Mouse (Mus musculus) embryonic facial prominence, embryonic 10.5 days (tissue): ENCODE measurements around the gene Rnf222. TPM values are rescaled to one million over a fixed set of nuclear protein-coding genes. Genes with fewer than 3 reads are reported as not detected.

Experiments used
- DNase-seq: peaks from one replicate; pipeline ENCODE4 v3.0.0-alpha.2; 2017; ENCODE audit warnings: low spot score
- H3K27ac ChIP-seq: fragments of 300-500 bp; sonication (generic); replicated peaks from 2 replicates; pipeline ENCODE4 v1.5.1; 2016; ENCODE audit warnings: mild to moderate bottlenecking
- H3K27me3 ChIP-seq: fragments of 300-500 bp; sonication (generic); replicated peaks from 2 replicates; pipeline ENCODE4 v1.6.1; 2016; ENCODE audit warnings: low read depth, mild to moderate bottlenecking; ENCODE audit not compliant: poor library complexity, severe bottlenecking
- H3K36me3 ChIP-seq: fragments of 300-500 bp; sonication (generic); replicated peaks from 2 replicates; pipeline ENCODE4 v1.6.1; 2016; ENCODE audit warnings: mild to moderate bottlenecking, moderate library complexity
- H3K4me1 ChIP-seq: fragments of 300-500 bp; sonication (generic); 2 replicates; pipeline ENCODE4 v1.6.1; 2016
- H3K4me3 ChIP-seq: fragments of 300-500 bp; sonication (generic); 2 replicates; pipeline ENCODE4 v1.5.1; 2016; ENCODE audit warnings: mild to moderate bottlenecking, moderate library complexity
- H3K9me3 ChIP-seq: fragments of 300-500 bp; sonication (generic); 2 replicates; pipeline ENCODE4 v1.6.1; 2016; ENCODE audit warnings: mild to moderate bottlenecking
- WGBS: fragments of 180-500 bp; shearing (Covaris S2); methylation state at CpG from one replicate; pipeline ENCODE4 v1.1.7; 2016; 5-methylcytosine and 5-hydroxymethylcytosine counted together
- polyA plus RNA-seq: library from polyadenylated mRNA; unstranded; fragments of >200 nt; fragmentation: Nextera tagmentation; extraction: Ambion mirVana; gene quantifications from 2 replicates; pipeline ENCODE4 v1.2.1, GENCODE M21; 2016

The Rnf222 gene
- polyA plus RNA-seq, 1 experiment from 2014 or later, result not detected

- H3K27ac ChIP-seq, result no peak overlapping the region
- H3K9me3 ChIP-seq, result no peaks in the 10 kb centered on the region
- H3K27me3 ChIP-seq, result no peaks in the 10 kb centered on the region
- no peak overlapping the region for H3K4me3 ChIP-seq
- no peaks in the 10 kb centered on the region for H3K36me3 ChIP-seq
- 66% methylated on average over 9 of the region's 9 CpGs for WGBS
- DNase-seq, result no peak
- H3K4me1 ChIP-seq, result 0 out of 2 replicates have a peak, but pooled peaks cover 3% of the 10 kb centered on the region
Measured at GRCm38 (mm10) chr11:68864544-68865189, 23.7 kb upstream of the Rnf222 start.

GRCm38 (mm10) chr11:68871277-68871676, 17.1 kb upstream of the Rnf222 start:
- 91% methylated on average over 9 of the region's 9 CpGs for WGBS
- DNase-seq, result no peak
- Histone ChIP-seq H3K4me1 (peaks cover 7% of the 10 kb centered on the region), H3K9me3 (no peaks in the 10 kb centered on the region), H3K27me3 (no peaks in the 10 kb centered on the region), H3K4me3 (no peak overlapping the region), H3K27ac (no peak overlapping the region), H3K36me3 (no peaks in the 10 kb centered on the region)

- WGBS, result 62% methylated on average over 6 of the region's 6 CpGs
- Histone ChIP-seq H3K36me3 (no peaks in the 10 kb centered on the region), H3K27ac (peak within 1 kb of the TSS; percentile 2; the same call in 1 of the 2 replicates), H3K4me3 (no peak within 1 kb of the TSS), H3K4me1 (peaks cover 7% of the 10 kb centered on the region), H3K9me3 (no peaks in the 10 kb centered on the region), H3K27me3 (no peaks in the 10 kb centered on the region)
- DNase-seq, result no peak
Measured at GRCm38 (mm10) chr11:68871748-68872147, 16.6 kb upstream of the Rnf222 start, which contains the start of gene Ndel1. TSS of gene Ndel1 (minus strand) at chr11:68871858.

- Histone ChIP-seq H3K36me3 (no peaks in the 10 kb centered on the region), H3K4me3 (no peak overlapping the region), H3K27ac (no peak overlapping the region), H3K4me1 (peaks cover 7% of the 10 kb centered on the region), H3K9me3 (no peaks in the 10 kb centered on the region), H3K27me3 (no peaks in the 10 kb centered on the region)
- DNase-seq, result peak; percentile 63
- 0% methylated on average over 2 of the region's 2 CpGs for WGBS
Measured at GRCm38 (mm10) chr11:68874841-68875240, 13.5 kb upstream of the Rnf222 start.

GRCm38 (mm10) chr11:68878811-68879210, 9.5 kb upstream of the Rnf222 start:
- Histone ChIP-seq H3K9me3 (no peaks in the 10 kb centered on the region), H3K4me1 (peaks cover 4% of the 10 kb centered on the region; the same call in 1 of the 2 replicates), H3K36me3 (no peaks in the 10 kb centered on the region), H3K27ac (no peak overlapping the region), H3K4me3 (no peak overlapping the region), H3K27me3 (no peaks in the 10 kb centered on the region; the same call in 1 of the 2 replicates)
- 85% methylated on average over 5 of the region's 5 CpGs for WGBS
- DNase-seq, result no peak

- peak; percentile 37 for DNase-seq
- no peaks in the 10 kb centered on the region; the same call in 1 of the 2 replicates for H3K27me3 ChIP-seq
- no peaks in the 10 kb centered on the region for H3K36me3 ChIP-seq
- H3K27ac ChIP-seq, result no peak overlapping the region
- no peaks in the 10 kb centered on the region for H3K9me3 ChIP-seq
- H3K4me1 ChIP-seq, result peaks cover 4% of the 10 kb centered on the region; the same call in 1 of the 2 replicates
- H3K4me3 ChIP-seq, result no peak overlapping the region
- 18% methylated on average over 14 of the region's 14 CpGs for WGBS
Measured at GRCm38 (mm10) chr11:68882107-68882506, 6.2 kb upstream of the Rnf222 start.

GRCm38 (mm10) chr11:68883843-68884242, 4.5 kb upstream of the Rnf222 start:
- Histone ChIP-seq H3K27ac (no peak overlapping the region), H3K4me1 (peaks cover 10% of the 10 kb centered on the region; the same call in 1 of the 2 replicates), H3K9me3 (no peaks in the 10 kb centered on the region), H3K36me3 (no peaks in the 10 kb centered on the region), H3K4me3 (no peak overlapping the region), H3K27me3 (no peaks in the 10 kb centered on the region; the same call in 1 of the 2 replicates)
- 78% methylated on average over 2 of the region's 2 CpGs for WGBS
- DNase-seq, result no peak

GRCm38 (mm10) chr11:68884368-68884767, 4.0 kb upstream of the Rnf222 start:
- no peak for DNase-seq
- Histone ChIP-seq H3K27ac (no peak overlapping the region), H3K36me3 (no peaks in the 10 kb centered on the region), H3K4me3 (no peak overlapping the region), H3K27me3 (no peaks in the 10 kb centered on the region; the same call in 1 of the 2 replicates), H3K4me1 (peaks cover 10% of the 10 kb centered on the region; the same call in 1 of the 2 replicates), H3K9me3 (no peaks in the 10 kb centered on the region)
- WGBS, result 78% methylated on average over 5 of the region's 5 CpGs

GRCm38 (mm10) chr11:68886091-68886490, 2.3 kb upstream of the Rnf222 start:
- 77% methylated on average over 5 of the region's 5 CpGs for WGBS
- Histone ChIP-seq H3K9me3 (no peaks in the 10 kb centered on the region), H3K27me3 (no peaks in the 10 kb centered on the region; the same call in 1 of the 2 replicates), H3K4me3 (no peak overlapping the region), H3K4me1 (peaks cover 10% of the 10 kb centered on the region; the same call in 1 of the 2 replicates), H3K27ac (no peak overlapping the region), H3K36me3 (no peaks in the 10 kb centered on the region)
- DNase-seq, result no peak

GRCm38 (mm10) chr11:68888653-68889052, 300 bp downstream of the Rnf222 start:
- Histone ChIP-seq H3K27ac (no peak overlapping the region), H3K4me1 (peaks cover 6% of the 10 kb centered on the region; the same call in 1 of the 2 replicates), H3K4me3 (no peak overlapping the region), H3K9me3 (no peaks in the 10 kb centered on the region), H3K36me3 (no peaks in the 10 kb centered on the region), H3K27me3 (no peaks in the 10 kb centered on the region)
- DNase-seq, result no peak
- WGBS, result 83% methylated on average over 2 of the region's 2 CpGs

GRCm38 (mm10) chr11:68890625-68891024, 2.3 kb downstream of the Rnf222 start:
- Histone ChIP-seq H3K4me3 (no peak overlapping the region), H3K4me1 (peaks cover 14% of the 10 kb centered on the region), H3K9me3 (no peaks in the 10 kb centered on the region), H3K27ac (no peak overlapping the region), H3K27me3 (no peaks in the 10 kb centered on the region), H3K36me3 (no peaks in the 10 kb centered on the region)
- DNase-seq, result no peak
- WGBS, result 49% methylated on average over 2 of the region's 2 CpGs

GRCm38 (mm10) chr11:68891823-68892222, 3.5 kb downstream of the Rnf222 start:
- Histone ChIP-seq H3K36me3 (no peaks in the 10 kb centered on the region), H3K9me3 (no peaks in the 10 kb centered on the region), H3K27me3 (no peaks in the 10 kb centered on the region), H3K27ac (no peak overlapping the region), H3K4me3 (no peak overlapping the region), H3K4me1 (peaks cover 14% of the 10 kb centered on the region)
- no peak for DNase-seq
- 84% methylated on average over 5 of the region's 5 CpGs for WGBS

GRCm38 (mm10) chr11:68892233-68892832, 4.0 kb downstream of the Rnf222 start:
- H3K36me3 ChIP-seq, result no peaks in the 10 kb centered on the region
- peaks cover 14% of the 10 kb centered on the region for H3K4me1 ChIP-seq
- DNase-seq, result no peak
- H3K27me3 ChIP-seq, result no peaks in the 10 kb centered on the region
- 77% methylated on average over 15 of the region's 15 CpGs for WGBS
- H3K27ac ChIP-seq, result 0 out of 2 replicates have a peak overlapping the region, but pooled peaks have one; percentile 44
- no peaks in the 10 kb centered on the region for H3K9me3 ChIP-seq
- no peak overlapping the region for H3K4me3 ChIP-seq
